Mouse (Mus musculus) lung, embryonic 15.5 days (tissue): ENCODE measurements around the gene Atat1. TPM values are rescaled to one million over a fixed set of nuclear protein-coding genes. Genes with fewer than 3 reads are reported as not detected.

Source experiments
- ATAC-seq: fragments of 200-750 bp; cut with Nextera tagmentation; 2 replicates; pipeline ENCODE4 v1.8.0; 2017; ENCODE audit warnings: moderate number of reproducible peaks, borderline replicate concordance; ENCODE audit not compliant: low FRiP score, low TSS enrichment; ENCODE audit errors: extremely low read depth
- H3K27ac ChIP-seq: fragments of 300-500 bp; sonication (generic); 2 replicates; pipeline ENCODE4 v1.5.1; 2015; ENCODE audit warnings: moderate library complexity, mild to moderate bottlenecking, inconsistent platforms
- H3K27me3 ChIP-seq: fragments of 300-500 bp; sonication (generic); 2 replicates; pipeline ENCODE4 v1.6.1; 2015; ENCODE audit warnings: inconsistent platforms
- H3K36me3 ChIP-seq: fragments of 300-500 bp; sonication (generic); 2 replicates; pipeline ENCODE4 v1.6.1; 2015; ENCODE audit warnings: inconsistent platforms
- H3K4me1 ChIP-seq: fragments of 300-500 bp; sonication (generic); 2 replicates; pipeline ENCODE4 v1.6.1; 2015; ENCODE audit warnings: inconsistent platforms
- H3K4me2 ChIP-seq: fragments of 300-500 bp; sonication (generic); 2 replicates; pipeline ENCODE4 v1.6.1; 2015; ENCODE audit warnings: inconsistent platforms, mild to moderate bottlenecking, moderate library complexity
- H3K4me3 ChIP-seq: fragments of 300-500 bp; sonication (generic); 2 replicates; pipeline ENCODE4 v1.5.1; 2015; ENCODE audit warnings: mild to moderate bottlenecking, inconsistent platforms
- H3K9ac ChIP-seq: fragments of 300-500 bp; sonication (generic); 2 replicates; pipeline ENCODE4 v1.6.1; 2015; ENCODE audit warnings: inconsistent platforms
- H3K9me3 ChIP-seq: fragments of 300-500 bp; sonication (generic); 2 replicates; pipeline ENCODE4 v1.6.1; 2016; ENCODE audit warnings: inconsistent platforms
- WGBS: fragments of 180-500 bp; shearing (Covaris S2); methylation state at CpG from one replicate; pipeline ENCODE4 v1.1.7; 2015; 5-methylcytosine and 5-hydroxymethylcytosine counted together
- microRNA counts: library from miRNA; unstranded; fragments of <30 nt; microRNA quantifications from one replicate; lab custom pipeline; 2016
- microRNA-seq: library from miRNA; unstranded; fragments of <30 nt; microRNA quantifications from one replicate; pipeline ENCODE4, GENCODE M21; 2016
- polyA plus RNA-seq: library from polyadenylated mRNA; unstranded; fragments of >200 nt; fragmentation: Nextera tagmentation; extraction: Ambion mirVana; gene quantifications from 2 replicates; pipeline ENCODE4 v1.2.1, GENCODE M21; 2015

The Atat1 gene
- polyA plus RNA-seq, 1 experiment from 2014 or later, result 63.6 TPM

DNA sequence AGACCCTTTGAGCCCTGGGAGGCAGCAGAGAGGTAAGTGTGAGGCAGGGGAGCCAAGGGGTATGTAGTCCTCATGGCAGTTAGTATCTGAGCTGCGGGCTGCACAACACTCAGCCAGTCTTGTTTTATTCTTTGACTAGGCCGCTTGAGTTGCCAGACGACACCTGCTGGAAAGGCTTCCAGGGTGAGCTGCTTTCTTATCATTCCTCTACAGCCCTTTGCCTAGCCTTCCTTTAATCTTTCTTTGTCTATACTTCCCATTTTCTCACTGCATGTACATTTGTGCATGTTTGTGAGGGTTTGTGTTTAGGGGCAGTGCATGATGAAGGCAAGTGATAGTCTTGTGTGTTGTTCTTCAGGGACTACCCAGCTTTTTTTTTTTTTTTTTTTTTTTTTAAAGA, 58.9 kb downstream of the Atat1 start:
- Histone ChIP-seq H3K4me1 (no peaks in the 10 kb centered on the region), H3K27me3 (no peaks in the 10 kb centered on the region), H3K9ac (no peak overlapping the region), H3K36me3 (peaks cover 89% of the 10 kb centered on the region), H3K9me3 (no peaks in the 10 kb centered on the region), H3K27ac (no peak overlapping the region), H3K4me2 (no peak overlapping the region), H3K4me3 (no peak overlapping the region)
- no peak for ATAC-seq
- 82% methylated on average over 3 of the region's 3 CpGs for WGBS

DNA sequence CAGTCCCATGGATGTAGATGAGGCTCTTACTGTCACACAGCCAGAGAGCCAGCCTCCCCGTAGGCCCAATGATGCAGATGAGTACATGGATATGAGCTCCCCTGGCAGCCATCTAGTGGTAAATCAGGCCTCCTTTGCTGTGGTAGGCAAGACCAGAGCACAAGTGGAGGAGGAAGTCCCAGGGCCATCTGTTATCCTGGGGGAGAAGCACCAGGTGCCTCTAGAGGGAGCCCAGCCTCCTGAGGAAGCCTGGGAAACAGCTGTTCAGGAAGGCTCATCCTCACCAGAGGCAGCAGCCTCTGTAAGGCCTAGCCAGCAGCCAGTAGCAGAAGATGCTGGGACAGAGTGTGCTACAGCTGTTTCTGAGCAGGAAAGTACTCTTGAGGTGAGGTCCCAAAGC, 61.8 kb downstream of the Atat1 start:
- no peak for ATAC-seq
- Histone ChIP-seq H3K27ac (no peak overlapping the region), H3K36me3 (peaks cover 86% of the 10 kb centered on the region), H3K9me3 (no peaks in the 10 kb centered on the region), H3K4me3 (no peak overlapping the region), H3K27me3 (no peaks in the 10 kb centered on the region), H3K4me1 (no peaks in the 10 kb centered on the region), H3K9ac (no peak overlapping the region), H3K4me2 (no peak overlapping the region)
- WGBS, result 64% methylated on average over 1 of the region's 1 CpGs

MicroRNAs within 50 kb of the gene (microRNA counts, 519-probe panel; counts per million panel counts)
- 19.7 counts per million for microRNA mmu-miR-1894-3p (lab: Ali Mortazavi, UCI)
- microRNA mmu-miR-1894-5p (lab: Ali Mortazavi, UCI), result 2,137 counts per million, percentile 23 among the panel's probes with 10 or more counts

Small RNA genes lying within 50 kb of the gene (microRNA-seq; reads per million reads assigned to microRNA genes)
- not detected for gene Gm28033
- not detected for gene Mir1894

Other genes with a start within 250 kb of the Atat1 start
- gene Vars2, start 242.5 kb downstream of the Atat1 start, polyA plus RNA-seq, result 20.7 and 22.4 TPM in 2 replicates
- 48.8 and 49.9 TPM in 2 replicates for gene Gtf2h4, start 236.3 kb downstream of the Atat1 start, polyA plus RNA-seq
- gene Ddr1, start 205.5 kb downstream of the Atat1 start, polyA plus RNA-seq, result 46.8 and 51.9 TPM in 2 replicates
- gene Ier3, start 88.4 kb downstream of the Atat1 start, polyA plus RNA-seq, result 17.9 and 21.0 TPM in 2 replicates
- gene Flot1, start 86.8 kb downstream of the Atat1 start, polyA plus RNA-seq, result 50.1 and 54.4 TPM in 2 replicates
- 1,042 and 1,079 TPM in 2 replicates for gene Tubb5, start 71.8 kb downstream of the Atat1 start, polyA plus RNA-seq
- gene Mdc1, start 68.6 kb downstream of the Atat1 start, polyA plus RNA-seq, result 24.1 and 24.7 TPM in 2 replicates
- gene Nrm, start 48.8 kb downstream of the Atat1 start, polyA plus RNA-seq, result 71.0 and 73.3 TPM in 2 replicates
- 21.3 and 23.4 TPM in 2 replicates for gene Ppp1r18, start 44.5 kb downstream of the Atat1 start, polyA plus RNA-seq
- gene Dhx16, start 30.3 kb downstream of the Atat1 start, polyA plus RNA-seq, result 42.0 and 42.1 TPM in 2 replicates
- 20.5 and 21.2 TPM in 2 replicates for gene 2310061I04Rik, start 12.6 kb downstream of the Atat1 start, polyA plus RNA-seq
- 73.9 and 77.5 TPM in 2 replicates for gene Mrps18b, start 6.3 kb upstream of the Atat1 start, polyA plus RNA-seq
- 35.9 and 38.2 TPM in 2 replicates for gene Ppp1r10, start 6.4 kb upstream of the Atat1 start, polyA plus RNA-seq
- gene Abcf1, start 59.7 kb upstream of the Atat1 start, polyA plus RNA-seq, result 71.6 and 87.8 TPM in 2 replicates
- 49.4 and 50.3 TPM in 2 replicates for gene Gnl1, start 69.8 kb upstream of the Atat1 start, polyA plus RNA-seq
- 29.3 and 32.4 TPM in 2 replicates for gene Prr3, start 70.2 kb upstream of the Atat1 start, polyA plus RNA-seq
- 2.2 and 3.2 TPM in 2 replicates for gene H2-T24, start 110.5 kb upstream of the Atat1 start, polyA plus RNA-seq
- gene H2-T23, start 122.8 kb upstream of the Atat1 start, polyA plus RNA-seq, result 6.1 and 8.4 TPM in 2 replicates
- 16.1 and 18.4 TPM in 2 replicates for gene H2-T22, start 132.7 kb upstream of the Atat1 start, polyA plus RNA-seq
- gene Gm6034, start 132.9 kb upstream of the Atat1 start, polyA plus RNA-seq, result not detected in 2 replicates
- gene Gm11127, start 148.3 kb upstream of the Atat1 start, polyA plus RNA-seq, result not detected in 2 replicates
- not detected in 2 replicates for gene Gm19684, start 211.6 kb upstream of the Atat1 start, polyA plus RNA-seq
- 0.19 TPM in 1 of 2 replicates, not detected in the other for gene Gm7030, start 219.3 kb upstream of the Atat1 start, polyA plus RNA-seq